Mouse (Mus musculus) kidney, embryonic 14.5 days (tissue): ENCODE measurements around the gene Glmn. TPM values are rescaled to one million over a fixed set of nuclear protein-coding genes. Genes with fewer than 3 reads are reported as not detected.

Experiments
- ATAC-seq: fragments of 200-750 bp; cut with Nextera tagmentation; 2 replicates; pipeline ENCODE4 v1.8.0; 2017; ENCODE audit warnings: moderate number of reproducible peaks, mild to moderate bottlenecking, moderate TSS enrichment, moderate library complexity; ENCODE audit not compliant: low FRiP score, low TSS enrichment
- H3K27ac ChIP-seq: fragments of 300-500 bp; sonication (generic); 2 replicates; pipeline ENCODE4 v1.5.1; 2014; ENCODE audit warnings: low read depth, mild to moderate bottlenecking, low read length, moderate library complexity, mixed read lengths
- H3K27me3 ChIP-seq: fragments of 300-500 bp; sonication (generic); 2 replicates; pipeline ENCODE4 v1.6.1; 2014; ENCODE audit warnings: mild to moderate bottlenecking, low read length; ENCODE audit not compliant: control insufficient read depth, insufficient read depth
- H3K36me3 ChIP-seq: fragments of 300-500 bp; sonication (generic); 2 replicates; pipeline ENCODE4 v1.6.1; 2014; ENCODE audit warnings: low read length, mixed read lengths; ENCODE audit not compliant: control insufficient read depth, insufficient read depth
- H3K4me1 ChIP-seq: fragments of 300-500 bp; sonication (generic); 2 replicates; pipeline ENCODE4 v1.6.1; 2014; ENCODE audit warnings: low read length, mixed read lengths; ENCODE audit not compliant: control insufficient read depth, insufficient read depth
- H3K4me2 ChIP-seq: fragments of 300-500 bp; sonication (generic); replicated peaks from 2 replicates; pipeline ENCODE4 v1.6.1; 2014; ENCODE audit warnings: low read depth, mild to moderate bottlenecking, low read length
- H3K4me3 ChIP-seq: fragments of 300-500 bp; sonication (generic); 2 replicates; pipeline ENCODE4 v1.5.1; 2014; ENCODE audit warnings: mild to moderate bottlenecking, low read length
- H3K9ac ChIP-seq: fragments of 300-500 bp; sonication (generic); 2 replicates; pipeline ENCODE4 v1.6.1; 2014; ENCODE audit warnings: low read depth, mild to moderate bottlenecking, low read length, moderate library complexity
- H3K9me3 ChIP-seq: fragments of 300-500 bp; sonication (generic); 2 replicates; pipeline ENCODE4 v1.6.1; 2016; ENCODE audit warnings: low read length; ENCODE audit not compliant: control insufficient read depth
- WGBS: fragments of 180-500 bp; shearing (Covaris S2); extraction: QIAGEN DNeasy Blood & Tissue Kit; methylation state at CpG from one replicate; pipeline ENCODE4 v1.1.7; 2014; 5-methylcytosine and 5-hydroxymethylcytosine counted together
- polyA plus RNA-seq: library from polyadenylated mRNA; unstranded; fragments of >200 nt; fragmentation: Nextera tagmentation; extraction: Ambion mirVana; gene quantifications from 2 replicates; pipeline ENCODE4 v1.2.1, GENCODE M21; 2014

Gene Glmn
- polyA plus RNA-seq, 1 experiment from 2014 or later, result 37.3 TPM

DNA sequence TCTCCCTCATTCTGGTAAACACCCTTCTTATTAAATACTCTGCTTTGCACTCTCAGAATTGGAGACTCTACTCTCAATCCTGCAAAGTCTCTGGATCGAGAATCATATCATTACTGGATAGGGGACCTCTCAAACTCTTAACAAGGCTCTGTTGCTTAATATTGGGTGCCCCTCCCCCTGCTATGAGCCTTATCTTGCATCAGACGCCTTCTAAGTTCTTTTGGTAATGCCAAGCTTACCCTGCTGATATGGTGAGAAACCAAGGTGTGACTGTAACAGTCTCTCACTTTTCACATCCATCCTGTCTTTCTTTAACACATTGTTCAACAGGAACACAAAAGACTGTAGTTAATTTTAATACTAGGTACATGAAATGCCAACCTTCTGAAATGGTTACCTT, 64.1 kb downstream of the Glmn start:
- WGBS, result 64% methylated on average over 2 of the region's 2 CpGs
- ATAC-seq, result no peak
- Histone ChIP-seq H3K27me3 (no peaks in the 10 kb centered on the region), H3K4me2 (no peak overlapping the region), H3K9me3 (no peaks in the 10 kb centered on the region), H3K4me3 (no peak overlapping the region), H3K9ac (no peak overlapping the region), H3K27ac (no peak overlapping the region), H3K36me3 (no peaks in the 10 kb centered on the region), H3K4me1 (no peaks in the 10 kb centered on the region)

DNA sequence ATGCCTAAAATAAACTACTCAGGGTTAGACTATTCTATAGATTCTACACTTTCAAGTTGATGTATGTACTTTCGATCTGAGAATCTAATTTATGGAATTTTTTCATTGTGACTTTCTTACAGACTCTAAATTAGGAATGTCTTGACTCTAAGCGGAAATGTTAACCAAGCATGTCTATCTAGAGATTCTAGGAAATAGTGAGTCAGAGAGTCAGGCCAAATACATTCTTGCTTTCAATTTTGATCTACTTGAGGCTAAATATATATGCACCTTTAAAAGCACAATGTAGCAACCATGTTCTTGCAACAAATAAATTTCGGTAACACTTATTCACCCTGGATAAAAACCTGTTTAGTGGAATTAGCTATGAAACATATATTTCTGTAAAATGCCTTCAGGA, 68.8 kb downstream of the Glmn start:
- Histone ChIP-seq H3K4me2 (no peak overlapping the region), H3K9me3 (no peaks in the 10 kb centered on the region), H3K4me1 (no peaks in the 10 kb centered on the region), H3K9ac (no peak overlapping the region), H3K36me3 (no peaks in the 10 kb centered on the region), H3K27me3 (no peaks in the 10 kb centered on the region), H3K27ac (no peak overlapping the region), H3K4me3 (no peak overlapping the region)
- no peak for ATAC-seq
- 78% methylated on average over 3 of the region's 3 CpGs for WGBS

DNA sequence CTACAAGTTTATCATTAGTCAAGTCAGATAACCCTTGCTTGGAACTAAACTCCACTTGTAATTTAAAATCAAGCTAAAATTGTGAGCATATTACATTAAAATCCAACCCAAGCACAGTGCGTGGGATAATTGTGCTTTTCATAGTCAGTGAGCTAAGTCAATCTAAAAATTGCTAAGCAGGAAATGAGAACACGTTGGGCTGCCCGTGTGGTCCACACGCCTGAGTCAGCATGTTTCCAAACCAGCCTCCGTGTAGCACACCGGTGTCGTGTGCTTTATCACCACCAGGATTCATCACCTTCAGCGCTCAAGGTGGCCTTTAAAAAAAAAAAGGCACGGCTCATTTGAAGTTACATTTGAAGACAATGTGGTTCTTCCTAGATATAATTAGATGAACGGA, 73.4 kb downstream of the Glmn start:
- ATAC-seq, result no peak
- 82% methylated on average over 10 of the region's 10 CpGs for WGBS
- H3K4me1 ChIP-seq, result no peaks in the 10 kb centered on the region
- H3K27ac ChIP-seq, result no peak overlapping the region
- no peaks in the 10 kb centered on the region for H3K36me3 ChIP-seq
- H3K9me3 ChIP-seq, result no peaks in the 10 kb centered on the region
- no peaks in the 10 kb centered on the region for H3K27me3 ChIP-seq
- no peak overlapping the region for H3K4me3 ChIP-seq
- no peak overlapping the region for H3K4me2 ChIP-seq
- H3K9ac ChIP-seq, result no peak overlapping the region

DNA sequence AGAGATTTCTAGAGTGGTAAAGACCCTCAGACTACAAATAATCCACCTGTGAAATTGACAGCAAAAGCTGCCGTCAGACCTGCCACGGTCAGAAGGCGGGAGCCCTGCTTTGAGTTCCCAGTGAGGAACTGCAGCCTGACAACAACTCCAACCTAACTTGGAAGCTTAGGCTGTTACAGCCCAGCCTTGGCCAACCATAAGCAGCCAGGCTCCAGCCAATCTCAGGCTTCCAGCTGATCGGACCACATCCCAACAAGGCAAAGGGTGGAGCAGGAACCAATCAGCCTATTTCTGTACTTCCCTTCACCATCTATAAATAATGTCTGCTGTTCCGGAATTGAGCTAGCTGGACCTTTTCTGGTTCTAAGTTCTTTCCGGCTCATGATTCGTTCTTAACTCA, 75.8 kb downstream of the Glmn start:
- Histone ChIP-seq H3K4me1 (no peaks in the 10 kb centered on the region), H3K27me3 (no peaks in the 10 kb centered on the region), H3K27ac (no peak overlapping the region), H3K4me3 (no peak overlapping the region), H3K9me3 (no peaks in the 10 kb centered on the region), H3K9ac (no peak overlapping the region), H3K36me3 (no peaks in the 10 kb centered on the region), H3K4me2 (no peak overlapping the region)
- 77% methylated on average over 7 of the region's 7 CpGs for WGBS
- ATAC-seq, result no peak

DNA sequence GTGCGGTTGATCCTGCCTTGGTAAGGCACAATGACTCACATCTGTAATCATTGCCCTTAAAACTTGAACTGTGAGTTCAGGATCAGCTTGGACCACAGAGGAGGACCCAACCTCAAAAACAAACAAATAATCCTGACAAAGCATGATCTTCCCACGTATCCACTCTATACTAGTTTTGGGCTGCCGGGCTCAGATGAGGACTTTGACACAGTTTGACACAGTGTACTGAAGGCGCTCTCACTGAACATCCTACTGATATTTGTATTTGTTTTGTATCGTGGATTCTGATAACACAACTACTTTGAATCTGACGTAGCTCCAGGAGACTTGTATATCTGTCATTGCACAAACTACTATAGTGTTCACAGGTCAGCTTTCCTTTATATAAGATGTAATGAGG, 76.3 kb downstream of the Glmn start:
- no peaks in the 10 kb centered on the region for H3K27me3 ChIP-seq
- H3K9me3 ChIP-seq, result no peaks in the 10 kb centered on the region
- H3K4me3 ChIP-seq, result no peak overlapping the region
- H3K4me2 ChIP-seq, result no peak overlapping the region
- no peaks in the 10 kb centered on the region for H3K36me3 ChIP-seq
- 94% methylated on average over 6 of the region's 6 CpGs for WGBS
- no peak overlapping the region for H3K9ac ChIP-seq
- H3K4me1 ChIP-seq, result no peaks in the 10 kb centered on the region
- no peak for ATAC-seq
- H3K27ac ChIP-seq, result no peak overlapping the region

DNA sequence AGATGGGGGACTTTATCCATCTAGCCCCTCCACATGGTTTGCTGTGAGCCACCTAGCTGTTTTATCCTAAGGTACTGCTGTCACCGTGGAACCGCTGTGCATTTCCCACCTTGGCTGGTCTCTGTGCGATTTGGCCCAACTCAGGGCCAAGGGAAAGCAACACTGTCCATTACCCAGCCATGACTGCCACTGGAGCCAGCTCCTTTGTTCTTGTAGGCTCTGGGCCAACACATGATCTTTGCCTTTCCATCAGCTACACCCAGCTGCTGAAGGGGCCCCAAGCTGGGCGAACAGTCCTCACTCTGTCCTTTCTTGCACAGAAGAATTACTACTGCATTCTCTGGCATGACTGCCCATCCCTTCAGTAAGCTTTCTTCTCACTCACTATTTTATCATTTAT, 79.1 kb downstream of the Glmn start:
- no peak overlapping the region for H3K27ac ChIP-seq
- no peak overlapping the region for H3K4me3 ChIP-seq
- no peak overlapping the region for H3K4me2 ChIP-seq
- H3K27me3 ChIP-seq, result no peaks in the 10 kb centered on the region
- no peaks in the 10 kb centered on the region for H3K4me1 ChIP-seq
- H3K9ac ChIP-seq, result no peak overlapping the region
- no peaks in the 10 kb centered on the region for H3K9me3 ChIP-seq
- ATAC-seq, result no peak
- 90% methylated on average over 4 of the region's 4 CpGs for WGBS
- H3K36me3 ChIP-seq, result no peaks in the 10 kb centered on the region

DNA sequence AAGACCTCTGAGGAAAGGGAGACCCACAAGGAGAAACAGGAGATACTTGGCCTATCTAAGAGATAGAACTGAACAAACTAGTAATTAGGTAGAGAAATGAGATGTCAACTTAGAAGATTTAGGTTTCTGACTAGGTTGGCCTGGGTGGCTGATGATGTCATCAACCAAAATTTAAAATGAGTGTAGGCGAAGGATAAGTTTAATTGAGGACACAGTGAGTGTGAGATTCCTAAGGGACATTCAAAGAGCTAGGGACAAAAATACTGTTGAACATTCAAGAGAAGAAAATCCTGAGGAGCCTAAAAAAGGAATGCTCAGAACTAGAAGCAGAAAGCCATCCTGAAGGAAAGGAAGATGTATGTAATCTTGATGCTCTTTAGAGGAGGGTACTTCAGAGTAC, 81.6 kb downstream of the Glmn start:
- Histone ChIP-seq H3K9me3 (no peaks in the 10 kb centered on the region), H3K9ac (no peak overlapping the region), H3K36me3 (no peaks in the 10 kb centered on the region), H3K4me2 (no peak overlapping the region), H3K27ac (no peak overlapping the region), H3K4me3 (no peak overlapping the region), H3K4me1 (no peaks in the 10 kb centered on the region), H3K27me3 (no peaks in the 10 kb centered on the region)
- no peak for ATAC-seq
- WGBS, result 79% methylated on average over 1 of the region's 1 CpGs

DNA sequence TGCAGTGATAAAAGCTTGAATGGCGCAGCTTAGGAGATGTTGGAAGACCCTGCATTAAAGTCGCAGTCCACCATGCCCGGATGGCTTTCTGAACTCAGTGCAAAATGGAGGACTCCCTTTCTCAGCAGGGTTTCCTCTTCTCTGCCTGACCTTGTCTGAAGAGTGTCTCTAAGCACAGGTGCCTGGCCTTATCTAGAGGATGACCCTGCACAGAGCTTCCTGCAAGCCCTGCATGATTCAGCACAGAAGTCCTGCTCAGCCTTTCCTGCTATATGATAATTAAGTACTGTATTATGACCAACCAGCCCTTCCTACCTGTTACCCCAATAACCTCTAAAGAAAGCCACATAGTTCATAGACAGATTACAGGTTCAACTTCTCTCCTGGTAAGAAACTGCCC, 82.2 kb downstream of the Glmn start:
- 95% methylated on average over 3 of the region's 3 CpGs for WGBS
- Histone ChIP-seq H3K36me3 (no peaks in the 10 kb centered on the region), H3K4me1 (no peaks in the 10 kb centered on the region), H3K9me3 (no peaks in the 10 kb centered on the region), H3K27me3 (no peaks in the 10 kb centered on the region), H3K4me3 (no peak overlapping the region), H3K9ac (no peak overlapping the region), H3K4me2 (no peak overlapping the region), H3K27ac (no peak overlapping the region)
- ATAC-seq, result no peak

DNA sequence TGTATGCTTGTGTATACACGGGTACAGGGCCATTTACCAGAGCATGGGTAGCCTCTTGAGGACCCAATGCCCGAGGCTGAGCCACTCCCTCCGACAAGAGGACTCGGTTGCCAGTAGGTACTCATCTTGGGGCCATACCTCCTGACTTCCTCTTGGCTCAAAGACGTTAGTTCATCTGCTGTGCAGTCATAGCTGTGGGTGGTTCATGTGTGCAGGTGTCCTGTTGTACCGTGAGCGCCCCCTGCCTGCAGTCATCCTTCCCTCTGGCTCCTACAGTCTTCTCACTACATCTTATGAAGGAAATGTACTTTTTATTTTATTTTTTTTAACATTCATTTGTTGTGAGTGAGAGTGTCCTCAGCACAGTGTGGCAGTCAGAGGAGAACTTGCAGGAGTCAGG, 84.1 kb downstream of the Glmn start:
- Histone ChIP-seq H3K27ac (no peak overlapping the region), H3K9ac (no peak overlapping the region)
- 0 out of 2 replicates have a peak, but pooled peaks have one; percentile 9 for ATAC-seq

DNA sequence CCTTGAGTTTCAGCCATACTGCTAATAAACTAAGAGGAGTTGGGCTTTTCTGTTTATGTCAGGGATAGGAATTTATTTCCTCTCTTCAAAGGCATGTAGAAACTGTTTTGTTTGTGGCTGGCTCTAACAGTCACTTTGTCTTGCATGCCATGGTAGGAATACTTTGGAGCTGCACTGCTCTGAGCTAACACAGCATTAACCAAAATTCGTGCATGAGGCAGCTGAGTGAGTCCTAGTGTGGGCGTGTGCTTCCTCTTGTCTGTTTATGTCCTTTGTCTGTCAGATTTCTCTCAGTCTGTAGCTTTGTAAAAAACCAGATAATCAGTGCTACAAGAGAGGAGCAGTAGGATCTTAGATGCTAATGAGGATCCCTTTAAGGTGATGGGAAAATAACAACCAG, 86.4 kb downstream of the Glmn start:
- H3K9me3 ChIP-seq, result no peaks in the 10 kb centered on the region
- H3K4me2 ChIP-seq, result no peak overlapping the region
- no peak for ATAC-seq
- no peak overlapping the region for H3K4me3 ChIP-seq
- no peaks in the 10 kb centered on the region for H3K4me1 ChIP-seq
- H3K36me3 ChIP-seq, result no peaks in the 10 kb centered on the region
- H3K9ac ChIP-seq, result no peak overlapping the region
- H3K27me3 ChIP-seq, result no peaks in the 10 kb centered on the region
- H3K27ac ChIP-seq, result no peak overlapping the region
- 64% methylated on average over 2 of the region's 2 CpGs for WGBS

More for the DNA sequence above, 84.1 kb downstream of the Glmn start:
- H3K36me3 ChIP-seq, result no peaks in the 10 kb centered on the region
- H3K9me3 ChIP-seq, result no peaks in the 10 kb centered on the region
- H3K4me2 ChIP-seq, result no peak overlapping the region
- H3K4me1 ChIP-seq, result no peaks in the 10 kb centered on the region
- H3K4me3 ChIP-seq, result no peak overlapping the region
- H3K27me3 ChIP-seq, result no peaks in the 10 kb centered on the region
- WGBS, result 59% methylated on average over 7 of the region's 7 CpGs
